Mouse (Mus musculus) cortical plate, adult 2 months (tissue): Measurements from ENCODE around the gene Gramd4. TPM values are rescaled to one million over a fixed set of nuclear protein-coding genes. Genes with fewer than 3 reads are reported as not detected.
"Not testable (repeated sequence)": the region's sequence is repeated elsewhere in the genome, so short reads cannot be mapped to it uniquely, and the experiment has no call there.

Source experiments
- H3K27ac ChIP-seq: fragments of 200-500 bp; 2 replicates; pipeline ENCODE4 v1.5.1; 2012; ENCODE audit warnings: low read length, control low read depth, inconsistent platforms; ENCODE audit not compliant: insufficient read depth
- H3K4me1 ChIP-seq: fragments of 200-500 bp; 2 replicates; pipeline ENCODE4 v1.6.1; 2011; ENCODE audit warnings: low read length; ENCODE audit not compliant: control insufficient read depth, insufficient read depth
- H3K4me3 ChIP-seq: fragments of 200-500 bp; 2 replicates; pipeline ENCODE4 v1.5.1; 2011; ENCODE audit warnings: mild to moderate bottlenecking, low read length, control low read depth; ENCODE audit not compliant: insufficient read depth
- CTCF ChIP-seq: fragments of 200-500 bp; IDR thresholded peaks from 2 replicates; pipeline ENCODE4 v1.5.1; 2011; ENCODE audit warnings: mild to moderate bottlenecking, control low read depth, low read length; ENCODE audit not compliant: insufficient read depth; ENCODE audit errors: extremely low read depth
- POLR2A ChIP-seq: fragments of 200-500 bp; IDR thresholded peaks from 2 replicates; pipeline ENCODE4 v1.6.1; 2011; ENCODE audit warnings: mild to moderate bottlenecking, low read length, control low read depth; ENCODE audit not compliant: insufficient read depth; ENCODE audit errors: extremely low read depth
- polyA plus RNA-seq: library from polyadenylated mRNA; depleted of rRNA; stranded (reverse); fragments of >200 nt; gene quantifications from 2 replicates; pipeline ENCODE4 v1.2.3, GENCODE M21; 2012

Gene Gramd4
- polyA plus RNA-seq, 1 experiment, result 32.6 TPM

DNA sequence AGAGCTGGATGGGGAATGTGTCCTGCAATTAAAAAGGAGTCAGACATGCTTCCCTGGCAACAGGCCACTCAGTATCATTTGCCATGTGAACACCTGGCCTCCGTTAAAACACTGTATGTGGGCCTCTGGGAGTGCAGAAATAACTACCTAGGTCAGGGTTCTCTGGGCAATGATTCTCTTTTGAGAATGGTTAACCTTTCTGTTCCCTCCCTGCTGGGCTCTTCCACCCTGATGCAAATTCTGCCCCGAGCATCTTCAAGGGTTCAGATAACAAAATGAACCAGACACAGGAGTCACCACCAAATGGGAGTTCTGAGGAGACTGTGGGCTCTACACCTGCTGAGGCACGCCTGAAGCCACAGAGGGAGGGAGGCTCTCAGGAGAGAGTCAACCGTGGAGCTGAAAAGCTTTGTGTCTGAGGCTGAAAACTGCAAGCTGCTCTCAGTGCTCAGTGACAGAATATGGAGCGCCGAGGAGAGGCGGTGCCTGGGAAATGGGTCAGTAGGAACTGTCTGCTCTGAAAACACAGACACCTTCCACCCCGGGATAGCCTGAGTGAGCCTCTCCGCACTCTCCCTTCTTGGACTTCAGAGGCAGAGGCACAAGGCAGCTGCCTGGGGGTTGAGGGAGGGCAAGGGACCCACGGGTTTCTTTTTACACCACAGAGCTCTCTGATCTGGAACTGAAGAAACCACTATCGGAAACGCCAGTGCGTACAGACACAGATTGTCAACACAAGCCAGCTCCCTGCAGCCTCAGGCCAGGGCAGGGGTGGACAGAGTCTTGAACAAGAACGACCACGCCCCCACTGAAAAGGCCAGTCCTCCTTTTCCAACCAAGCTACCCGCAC, 115.9 kb downstream of the Gramd4 start:
- Histone ChIP-seq H3K4me3 (no peak overlapping the region), H3K27ac (no peak overlapping the region), H3K4me1 (peaks cover 10% of the 10 kb centered on the region)
- TF ChIP-seq POLR2A (no peak), CTCF (no peak)

DNA sequence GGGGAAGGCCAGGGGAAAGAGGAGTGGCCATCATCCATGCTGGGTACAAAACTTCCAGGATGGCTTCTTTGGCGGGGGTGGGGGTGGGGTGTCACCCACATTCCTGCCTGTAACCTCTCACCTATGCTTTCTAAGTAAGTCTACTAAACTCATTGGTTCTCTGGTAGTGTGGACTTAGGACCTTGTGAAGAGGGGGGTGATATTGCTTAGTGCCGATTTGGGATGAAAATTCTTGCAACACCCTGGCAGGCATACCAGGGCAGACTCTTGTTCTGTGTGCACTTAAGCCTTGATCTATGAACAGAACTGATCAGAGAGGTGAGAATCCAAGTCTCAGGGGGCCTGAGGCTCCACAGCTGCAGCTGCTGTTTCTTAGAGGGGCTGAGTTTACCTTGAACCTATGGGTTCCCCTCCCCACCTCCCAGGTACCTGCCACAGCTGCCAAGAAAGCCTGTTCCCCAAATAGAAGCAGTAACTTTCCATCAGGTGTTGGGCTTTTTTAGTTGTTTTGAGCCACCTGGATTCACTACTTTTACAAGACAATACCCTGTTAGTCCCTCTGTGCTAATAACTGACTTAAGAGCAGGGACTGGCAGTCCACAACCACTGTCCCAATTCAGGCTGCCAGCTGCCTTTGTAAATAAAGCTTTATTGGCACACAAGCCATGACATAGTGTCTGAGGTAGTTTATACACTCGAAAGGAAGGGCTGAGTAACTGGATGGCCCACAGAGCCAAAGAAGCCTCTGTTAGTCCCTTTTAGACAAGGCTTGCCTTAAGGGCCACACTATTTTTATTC, 118.0 kb downstream of the Gramd4 start:
- H3K27ac ChIP-seq, result no peak overlapping the region
- peaks cover 3% of the 10 kb centered on the region; the same call in 1 of the 2 replicates for H3K4me1 ChIP-seq
- H3K4me3 ChIP-seq, result no peak overlapping the region
- TF ChIP-seq POLR2A, result no peak
- TF ChIP-seq CTCF, result no peak

DNA sequence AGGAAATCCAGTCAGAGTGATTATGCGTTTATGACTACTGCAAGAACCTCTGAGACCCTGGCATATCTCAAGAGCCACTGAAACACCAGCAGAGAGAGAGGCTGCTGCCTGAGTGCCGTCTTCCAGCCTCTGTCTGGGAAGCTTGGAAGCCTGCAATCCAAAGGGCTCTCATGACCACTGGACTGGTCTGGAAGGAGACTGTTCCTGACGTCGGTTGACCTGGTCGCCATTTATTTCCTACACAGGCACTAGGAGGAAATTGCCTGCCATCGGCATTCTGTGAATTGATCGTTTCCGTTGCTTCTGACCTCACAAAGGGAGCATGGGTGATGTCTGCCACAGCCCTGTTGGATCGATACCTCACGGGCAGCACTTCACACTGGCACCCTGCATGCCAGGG, 118.7 kb downstream of the Gramd4 start:
- H3K4me1 ChIP-seq, result peaks cover 3% of the 10 kb centered on the region; the same call in 1 of the 2 replicates
- H3K4me3 ChIP-seq, result no peak overlapping the region
- TF ChIP-seq CTCF, result no peak
- TF ChIP-seq POLR2A, result no peak
- H3K27ac ChIP-seq, result no peak overlapping the region

DNA sequence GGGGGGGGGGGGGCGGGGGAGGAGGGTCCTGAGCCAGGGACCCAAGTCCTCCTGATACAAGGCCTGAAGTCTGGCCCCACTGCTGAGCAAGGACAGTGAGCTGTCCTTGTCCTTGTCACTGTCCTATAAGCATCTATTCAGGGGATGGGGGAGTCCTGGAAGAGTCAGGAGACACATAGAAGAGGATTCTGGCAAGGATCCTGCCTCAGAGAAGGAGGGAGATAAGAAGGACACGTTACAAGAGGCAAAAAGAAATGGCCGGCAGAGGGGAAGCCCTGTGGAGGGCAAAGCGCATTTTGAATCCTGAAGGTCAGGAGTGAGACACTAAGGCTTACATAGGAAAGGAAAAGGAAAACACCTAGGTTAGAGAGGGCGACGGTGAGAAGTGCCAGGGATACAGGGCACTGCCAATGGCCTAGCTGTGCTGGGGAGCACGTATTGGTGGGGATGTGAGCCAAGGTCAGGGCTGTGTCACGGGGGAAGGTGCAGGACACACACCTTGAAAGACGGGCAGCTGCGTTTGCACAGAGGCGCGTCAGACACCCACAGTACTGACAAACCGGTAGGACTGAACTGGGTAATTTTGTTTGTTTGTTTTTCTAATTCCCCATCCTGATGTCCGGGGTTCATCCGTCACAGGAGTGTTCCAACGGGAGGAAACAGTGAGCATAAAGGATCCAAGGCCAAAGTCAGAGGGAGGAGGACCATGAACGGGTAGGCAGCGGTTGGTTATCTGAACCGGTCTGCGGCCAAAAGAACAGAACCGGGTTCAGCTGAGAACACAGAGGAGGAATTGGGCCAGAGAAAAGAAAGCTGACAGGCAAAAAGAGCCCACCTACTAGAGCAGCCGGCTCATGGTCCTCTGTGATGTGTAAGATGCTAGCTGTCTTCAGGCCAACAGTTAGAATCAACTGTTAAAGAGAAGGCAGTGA, 119.5 kb downstream of the Gramd4 start:
- Histone ChIP-seq H3K4me3 (no peak overlapping the region), H3K27ac (no peak overlapping the region), H3K4me1 (peaks cover 3% of the 10 kb centered on the region; the same call in 1 of the 2 replicates)
- TF ChIP-seq CTCF, result no peak
- TF ChIP-seq POLR2A, result no peak

DNA sequence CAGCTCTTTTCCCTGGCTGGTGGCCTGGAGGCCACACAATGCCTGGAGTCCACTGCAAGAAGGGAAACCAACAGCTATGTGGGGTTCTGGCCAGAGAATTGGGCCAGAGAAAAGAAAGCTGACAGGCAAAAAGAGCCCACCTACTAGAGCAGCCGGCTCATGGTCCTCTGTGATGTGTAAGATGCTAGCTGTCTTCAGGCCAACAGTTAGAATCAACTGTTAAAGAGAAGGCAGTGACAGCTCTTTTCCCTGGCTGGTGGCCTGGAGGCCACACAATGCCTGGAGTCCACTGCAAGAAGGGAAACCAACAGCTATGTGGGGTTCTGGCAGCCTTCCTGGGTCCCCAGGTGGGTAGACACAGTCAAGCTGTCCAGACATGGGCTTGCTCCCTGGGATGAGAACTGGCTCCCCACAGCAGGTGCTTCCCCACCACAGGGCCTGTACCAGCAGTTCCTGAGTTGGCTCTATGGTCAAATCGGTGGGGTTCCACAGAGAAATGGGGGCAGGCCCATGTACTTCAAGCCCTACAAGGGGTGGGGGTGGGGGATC, 120.3 kb downstream of the Gramd4 start:
- H3K4me3 ChIP-seq, H3K4me1 ChIP-seq, H3K27ac ChIP-seq: not testable (repeated sequence)

DNA sequence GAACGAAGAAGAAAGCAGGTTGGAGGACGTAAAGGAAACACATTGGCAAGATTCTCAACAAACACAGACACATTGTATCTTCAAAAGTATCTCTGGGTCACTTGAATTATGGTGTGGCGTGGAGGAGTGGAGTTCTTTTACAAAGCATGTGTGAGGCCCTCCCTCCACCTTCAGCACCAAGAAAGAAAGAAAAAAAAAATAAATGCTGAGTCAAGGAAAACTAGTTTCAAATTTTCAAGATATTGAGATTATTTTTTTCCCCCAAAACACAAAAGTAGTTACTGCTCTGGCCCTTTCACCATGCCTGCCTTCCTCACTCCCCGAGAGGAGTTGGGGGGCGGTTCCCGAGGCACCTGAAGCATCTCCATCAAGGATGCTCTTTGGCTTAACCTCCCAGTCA, 121.1 kb downstream of the Gramd4 start:
- H3K4me3 ChIP-seq, result no peak overlapping the region
- peaks cover 9% of the 10 kb centered on the region for H3K4me1 ChIP-seq
- TF ChIP-seq POLR2A (no peak), CTCF (no peak)
- H3K27ac ChIP-seq, result no peak overlapping the region

DNA sequence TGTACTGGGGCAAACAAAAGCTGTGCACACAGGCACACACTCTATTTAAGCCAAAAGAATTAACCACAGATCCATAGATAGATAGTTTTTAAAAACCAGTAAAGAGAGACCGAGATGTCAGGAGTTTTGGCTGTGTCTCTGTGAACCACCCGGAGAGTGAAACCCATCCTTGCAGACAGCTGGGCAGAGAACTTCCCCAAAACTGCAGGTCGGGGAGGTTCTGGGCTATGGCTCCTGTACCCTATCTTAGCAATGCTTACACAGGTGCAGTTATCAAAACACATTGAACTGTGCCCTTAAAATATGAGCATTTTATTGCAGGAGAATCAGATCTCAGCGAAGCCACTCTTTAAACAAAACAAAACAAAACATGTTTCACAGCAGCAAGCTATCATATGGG, 122.9 kb downstream of the Gramd4 start:
- no peak overlapping the region for H3K4me3 ChIP-seq
- no peak overlapping the region for H3K27ac ChIP-seq
- TF ChIP-seq CTCF (no peak), POLR2A (no peak)
- peaks cover 9% of the 10 kb centered on the region for H3K4me1 ChIP-seq

DNA sequence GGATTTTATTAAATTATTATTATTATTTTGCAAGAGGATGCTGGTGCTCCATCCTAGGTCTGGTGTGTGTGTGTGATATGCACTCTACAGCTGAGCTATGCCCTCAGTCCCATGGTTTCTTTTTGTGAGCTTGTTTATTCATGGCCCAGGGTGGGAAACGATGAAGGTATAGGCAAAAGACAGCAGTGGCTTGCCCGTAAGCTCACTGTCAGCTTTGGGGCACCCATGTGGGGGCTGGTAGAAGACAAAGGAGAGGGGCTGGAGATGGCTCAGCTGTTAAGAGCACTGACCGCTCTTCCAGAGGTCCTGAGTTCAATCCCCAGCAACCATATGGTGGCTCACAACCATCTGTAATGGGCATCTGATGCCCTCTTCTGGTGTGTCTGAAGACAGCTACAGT, 123.8 kb downstream of the Gramd4 start:
- H3K4me1 ChIP-seq, H3K27ac ChIP-seq, H3K4me3 ChIP-seq: not testable (repeated sequence)

DNA sequence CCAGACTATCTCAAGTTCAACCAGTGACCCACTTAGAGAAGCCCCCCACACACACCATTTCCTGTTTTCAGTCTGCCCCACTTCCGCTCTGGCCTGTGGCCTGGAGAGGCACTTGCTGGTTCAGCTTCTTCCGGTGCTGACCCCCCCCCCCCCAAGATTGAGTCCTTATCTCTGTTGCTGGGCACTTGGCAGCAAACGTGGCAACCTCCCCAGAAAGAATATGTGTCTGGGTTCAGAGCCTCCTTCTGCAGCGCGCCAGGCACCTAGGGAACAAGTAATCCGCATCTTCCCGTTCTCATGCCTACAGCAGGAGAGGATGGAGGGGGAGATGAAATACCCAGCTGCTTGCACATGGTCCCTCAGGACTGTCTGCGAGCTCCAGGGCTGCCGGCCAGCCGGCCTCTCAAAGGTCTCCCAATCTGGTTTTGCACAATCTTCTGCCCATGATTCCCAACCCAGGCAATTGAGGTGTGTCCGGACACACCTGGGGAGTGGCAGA, 124.5 kb downstream of the Gramd4 start:
- Histone ChIP-seq H3K4me1 (peaks cover 12% of the 10 kb centered on the region), H3K4me3 (no peak overlapping the region), H3K27ac (0 out of 2 replicates have a peak overlapping the region, but pooled peaks have one; percentile 2)
- TF ChIP-seq POLR2A (no peak), CTCF (no peak)
